Mouse (Mus musculus) frontal cortex, postnatal 10 days (tissue): ENCODE data around the gene Fabp2.
"Not testable (repeated sequence)": the region's sequence is repeated elsewhere in the genome, so short reads cannot be mapped to it uniquely, and the experiment has no call there.

Source experiments
- DNase-seq, 2 experiments: peaks; one replicate each; pipeline ENCODE4 v3.0.0; 2022; ENCODE audit warnings: low spot score in 2 of 2, mixed read lengths in 1 of 2

Fabp2 gene

GRCm38 (mm10) chr3:122920572-122921435, 25.9 kb downstream of the Fabp2 start:
- no peak for DNase-seq

GRCm38 (mm10) chr3:122921676-122922527, 27.0 kb downstream of the Fabp2 start:
- DNase-seq, result no peak

GRCm38 (mm10) chr3:122923147-122923546, 28.3 kb downstream of the Fabp2 start:
- DNase-seq, result no peak

GRCm38 (mm10) chr3:122924009-122924914, 29.4 kb downstream of the Fabp2 start, which contains the start of gene 1810037I17Rik:
Gene 1810037I17Rik (plus strand): TSS chr3:122924203.
- peak; percentile 92 to 95 for DNase-seq

- DNase-seq, result no peak
These were observed 34.9 kb downstream of the Fabp2 start for GRCm38 (mm10) chr3:122929723-122930122.

GRCm38 (mm10) chr3:122932466-122932865, 37.6 kb downstream of the Fabp2 start:
- no peak for DNase-seq

- not testable (repeated sequence) for DNase-seq
These were observed 42.3 kb downstream of the Fabp2 start for GRCm38 (mm10) chr3:122937176-122937575.

GRCm38 (mm10) chr3:122939215-122939614, 44.3 kb downstream of the Fabp2 start:
- DNase-seq, result no peak

GRCm38 (mm10) chr3:122943387-122943890, 48.6 kb downstream of the Fabp2 start:
- no peak for DNase-seq
